Mouse (Mus musculus) limb, embryonic 10.5 days (tissue): ENCODE results near the gene Ap1m2. TPM values are rescaled to one million over a fixed set of nuclear protein-coding genes. Genes with fewer than 3 reads are reported as not detected.
A peak's percentile ranks its signal among the peaks of the same experiment; 100 is the strongest.

Experiments
- DNase-seq: peaks from one replicate; pipeline ENCODE4 v3.0.0-alpha.2; 2017; ENCODE audit warnings: low spot score
- H3K27ac ChIP-seq: fragments of 300-500 bp; sonication (generic); 2 replicates; pipeline ENCODE4 v1.5.1; 2016; ENCODE audit warnings: mild to moderate bottlenecking
- H3K27me3 ChIP-seq: fragments of 300-500 bp; sonication (generic); 2 replicates; pipeline ENCODE4 v1.6.1; 2016; ENCODE audit warnings: low read depth, mild to moderate bottlenecking; ENCODE audit not compliant: poor library complexity, severe bottlenecking
- H3K36me3 ChIP-seq: fragments of 300-500 bp; sonication (generic); 2 replicates; pipeline ENCODE4 v1.6.1; 2016; ENCODE audit warnings: mild to moderate bottlenecking, moderate library complexity
- H3K4me1 ChIP-seq: fragments of 300-500 bp; sonication (generic); 2 replicates; pipeline ENCODE4 v1.6.1; 2016
- H3K4me3 ChIP-seq: fragments of 300-500 bp; sonication (generic); 2 replicates; pipeline ENCODE4 v1.5.1; 2016; ENCODE audit warnings: mild to moderate bottlenecking, moderate library complexity
- H3K9me3 ChIP-seq: fragments of 300-500 bp; sonication (generic); replicated peaks from 2 replicates; pipeline ENCODE4 v1.6.1; 2016; ENCODE audit warnings: mild to moderate bottlenecking
- WGBS: fragments of 180-500 bp; shearing (Covaris S2); methylation state at CpG from one replicate; pipeline ENCODE4 v1.1.7; 2016; 5-methylcytosine and 5-hydroxymethylcytosine counted together
- polyA plus RNA-seq: library from polyadenylated mRNA; unstranded; fragments of >200 nt; fragmentation: Nextera tagmentation; extraction: Ambion mirVana; gene quantifications from 2 replicates; pipeline ENCODE4 v1.2.1, GENCODE M21; 2016

Gene Ap1m2
- polyA plus RNA-seq, 1 experiment from 2014 or later = 7.8 TPM

DNA sequence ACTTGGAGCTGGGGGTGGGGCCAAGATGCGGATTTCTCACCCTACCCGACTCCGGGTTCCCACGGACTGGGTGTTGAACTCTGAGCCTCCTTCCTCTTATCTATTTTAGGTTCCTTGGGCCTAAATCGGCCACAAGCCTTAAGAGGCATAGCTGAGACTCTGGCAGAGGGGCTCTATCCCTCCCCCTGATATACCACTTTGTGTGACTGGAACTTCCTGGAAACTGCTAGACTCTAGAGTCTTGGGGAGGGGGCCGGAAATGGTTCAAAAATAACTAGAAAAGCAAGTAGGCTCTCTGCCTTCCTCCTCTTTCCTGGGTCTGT lies 9.3 kb upstream of the Ap1m2 start:
- H3K4me1 ChIP-seq = peaks cover 24% of the 10 kb centered on the region
- peaks cover 19% of the 10 kb centered on the region for H3K36me3 ChIP-seq
- no peaks in the 10 kb centered on the region for H3K27me3 ChIP-seq
- peak overlapping the region; percentile 87 for H3K27ac ChIP-seq
- H3K9me3 ChIP-seq = no peaks in the 10 kb centered on the region
- no peak for DNase-seq
- H3K4me3 ChIP-seq = peak overlapping the region; percentile 80
- WGBS = 16% methylated on average over 6 of the region's 6 CpGs

DNA sequence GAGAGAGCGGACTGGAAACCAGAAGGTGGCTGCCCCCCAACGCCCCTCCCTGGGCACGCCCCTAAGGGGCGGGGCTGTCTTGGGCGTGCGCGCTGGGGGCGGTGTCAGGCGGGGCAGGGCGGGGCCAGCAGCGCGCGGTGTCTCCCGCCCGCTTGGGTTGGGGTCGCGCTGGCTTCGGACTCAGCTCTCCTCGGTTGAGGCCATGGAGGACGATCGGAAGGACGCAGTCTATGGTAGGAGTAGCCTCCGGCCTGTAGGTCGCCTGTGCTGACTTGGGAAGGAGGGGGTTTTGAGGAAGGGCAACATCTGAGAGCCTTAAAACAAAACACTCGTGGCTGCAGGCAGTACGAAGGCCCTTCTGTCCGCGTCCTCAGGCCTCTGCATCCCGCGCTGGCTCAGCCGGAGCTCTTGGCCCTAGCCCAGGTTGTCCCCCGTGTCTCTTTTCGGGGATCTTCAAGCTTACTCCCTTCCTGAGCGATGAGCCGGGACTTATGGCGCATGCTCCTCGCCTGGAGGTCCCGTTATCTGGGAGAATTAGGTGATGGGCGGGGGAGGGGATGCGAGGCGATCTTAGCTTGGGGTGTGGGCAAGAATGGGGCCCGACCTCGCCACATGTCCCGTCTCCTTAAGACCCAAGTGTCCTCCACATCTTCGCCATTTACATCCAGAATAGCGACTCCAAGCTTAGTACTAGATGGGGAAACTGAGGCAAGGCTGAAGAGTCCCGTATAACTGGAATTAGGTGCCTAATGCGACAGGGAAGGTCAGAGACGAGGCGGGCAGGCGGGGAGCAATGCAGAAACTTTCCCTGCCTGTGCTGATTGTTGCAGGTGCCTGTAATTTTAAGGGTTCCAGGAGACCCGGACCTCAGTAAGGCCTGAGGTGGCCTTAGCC lies 8.7 kb upstream of the Ap1m2 start, which contains the start of gene Slc44a2:
Gene Slc44a2, plus strand, starts transcription at position 80 of the 894 bp plus-strand sequence.
- WGBS = under 1% methylated on average over 52 of the region's 52 CpGs
- DNase-seq = peak; percentile 95
- Histone ChIP-seq H3K4me1 (peaks cover 24% of the 10 kb centered on the region), H3K36me3 (peaks cover 15% of the 10 kb centered on the region), H3K4me3 (peak within 1 kb of the TSS; percentile 80), H3K27me3 (no peaks in the 10 kb centered on the region), H3K27ac (peak within 1 kb of the TSS; percentile 87), H3K9me3 (no peaks in the 10 kb centered on the region)

DNA sequence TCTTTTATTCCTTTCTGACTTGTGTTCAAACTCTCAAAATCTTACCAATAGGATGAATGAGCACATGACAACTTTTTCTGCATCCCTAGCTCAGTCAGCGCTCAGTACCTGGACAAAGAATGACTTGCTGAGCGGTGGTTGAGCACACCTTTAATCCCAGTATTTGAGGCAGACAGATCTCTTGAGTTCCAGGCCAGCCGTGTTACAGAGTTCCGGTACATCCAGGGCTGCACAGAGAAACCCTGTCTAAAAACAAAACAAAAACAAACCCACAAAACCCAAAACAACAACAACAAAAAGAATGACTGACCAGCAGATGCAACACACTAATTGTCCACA lies 8.1 kb upstream of the Ap1m2 start:
- Histone ChIP-seq H3K4me1 (peaks cover 24% of the 10 kb centered on the region), H3K27ac (peak overlapping the region; percentile 87), H3K4me3 (peak overlapping the region; percentile 80), H3K9me3 (no peaks in the 10 kb centered on the region), H3K36me3 (peaks cover 11% of the 10 kb centered on the region), H3K27me3 (no peaks in the 10 kb centered on the region)
- 36% methylated on average over 4 of the region's 4 CpGs for WGBS
- DNase-seq = no peak

DNA sequence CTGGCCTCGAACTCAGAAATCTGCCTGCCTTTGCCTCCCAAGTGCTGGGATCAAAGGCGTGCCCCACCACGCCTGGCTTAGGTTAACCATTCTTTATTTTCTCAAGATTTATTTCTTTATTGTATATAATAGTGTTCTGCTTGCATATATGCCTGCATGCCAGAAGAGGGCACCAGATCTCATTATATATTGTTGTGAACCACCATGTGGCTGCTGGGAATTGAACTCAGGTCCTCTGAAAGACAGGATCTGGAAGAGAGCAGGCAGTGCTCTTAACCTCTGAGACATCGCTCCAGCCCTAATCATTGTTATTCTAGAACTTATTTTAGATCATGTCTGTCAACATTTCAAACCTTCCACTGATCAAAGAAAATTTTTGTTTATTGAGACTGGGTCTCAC lies 7.4 kb upstream of the Ap1m2 start:
- WGBS = 88% methylated on average over 4 of the region's 4 CpGs
- Histone ChIP-seq H3K27ac (no peak overlapping the region), H3K27me3 (no peaks in the 10 kb centered on the region), H3K36me3 (peaks cover 5% of the 10 kb centered on the region), H3K4me1 (peaks cover 24% of the 10 kb centered on the region), H3K4me3 (no peak overlapping the region), H3K9me3 (no peaks in the 10 kb centered on the region)
- no peak for DNase-seq

DNA sequence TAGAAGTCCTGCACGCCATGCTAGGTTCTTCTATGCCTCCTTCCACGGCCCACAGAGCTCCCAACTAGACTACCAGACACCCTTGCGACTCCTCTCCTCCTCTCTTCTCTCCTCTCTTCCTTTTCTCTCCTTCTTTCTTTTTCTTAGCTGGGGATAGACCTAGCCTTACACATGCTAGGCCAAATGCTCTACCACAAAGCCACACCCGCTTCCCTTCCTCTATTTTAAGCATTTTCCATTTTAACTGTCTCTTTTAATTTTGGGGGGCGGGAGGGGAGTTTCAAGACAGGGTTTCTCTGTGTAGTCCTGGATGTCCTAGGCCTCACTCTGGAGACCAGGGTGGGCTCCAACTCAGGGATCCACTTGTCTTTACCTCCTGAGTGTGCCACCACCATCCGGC lies 6.7 kb upstream of the Ap1m2 start:
- no peak for DNase-seq
- Histone ChIP-seq H3K4me3 (no peak overlapping the region), H3K36me3 (no peaks in the 10 kb centered on the region), H3K27me3 (no peaks in the 10 kb centered on the region), H3K9me3 (no peaks in the 10 kb centered on the region), H3K4me1 (peaks cover 24% of the 10 kb centered on the region), H3K27ac (no peak overlapping the region)
- WGBS = 91% methylated on average over 6 of the region's 6 CpGs

DNA sequence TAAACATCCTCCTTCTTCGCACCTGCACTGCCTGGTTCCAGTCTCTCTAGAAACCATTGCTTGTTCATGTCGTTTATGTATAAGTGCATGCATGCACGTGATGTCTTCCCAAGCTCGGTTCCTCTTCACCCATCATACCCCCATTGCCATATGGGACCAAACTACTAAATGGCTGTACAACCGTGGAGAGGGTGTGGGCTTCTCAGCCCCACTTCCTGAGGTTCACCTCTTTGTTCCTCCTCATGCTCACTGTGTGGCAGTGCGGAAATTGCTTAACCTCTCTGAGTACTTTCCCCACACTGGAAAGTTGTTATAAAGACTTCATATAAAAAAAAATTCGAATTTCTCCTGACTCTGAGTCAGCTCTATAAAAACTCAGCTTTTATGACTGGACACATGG lies 4.6 kb upstream of the Ap1m2 start:
- WGBS = 73% methylated on average over 7 of the region's 7 CpGs
- Histone ChIP-seq H3K9me3 (no peaks in the 10 kb centered on the region), H3K4me1 (peaks cover 22% of the 10 kb centered on the region), H3K27me3 (peaks cover 16% of the 10 kb centered on the region), H3K36me3 (no peaks in the 10 kb centered on the region), H3K27ac (no peak overlapping the region), H3K4me3 (no peak overlapping the region)
- DNase-seq = no peak

DNA sequence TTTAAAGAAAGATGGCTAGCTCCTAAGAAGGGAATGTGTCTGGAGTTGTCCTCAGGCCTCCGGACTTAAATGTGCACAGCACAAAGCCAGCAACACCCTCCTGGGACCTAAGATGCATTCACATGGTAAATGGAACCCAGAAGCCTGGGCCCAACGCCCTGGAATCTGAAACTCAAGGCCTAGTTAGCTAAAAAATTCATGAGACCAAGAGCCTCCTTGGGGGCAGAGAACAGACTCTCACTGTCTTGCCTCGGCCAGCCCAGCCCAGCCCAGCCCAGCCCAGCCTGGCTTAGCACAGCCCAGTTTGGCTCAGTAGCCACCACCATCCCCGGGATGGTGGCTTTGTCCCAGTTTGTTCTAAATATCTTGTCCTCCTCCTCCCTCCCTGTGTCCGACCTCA lies 3.3 kb upstream of the Ap1m2 start:
- 60% methylated on average over 5 of the region's 5 CpGs for WGBS
- no peak overlapping the region for H3K27ac ChIP-seq

DNA sequence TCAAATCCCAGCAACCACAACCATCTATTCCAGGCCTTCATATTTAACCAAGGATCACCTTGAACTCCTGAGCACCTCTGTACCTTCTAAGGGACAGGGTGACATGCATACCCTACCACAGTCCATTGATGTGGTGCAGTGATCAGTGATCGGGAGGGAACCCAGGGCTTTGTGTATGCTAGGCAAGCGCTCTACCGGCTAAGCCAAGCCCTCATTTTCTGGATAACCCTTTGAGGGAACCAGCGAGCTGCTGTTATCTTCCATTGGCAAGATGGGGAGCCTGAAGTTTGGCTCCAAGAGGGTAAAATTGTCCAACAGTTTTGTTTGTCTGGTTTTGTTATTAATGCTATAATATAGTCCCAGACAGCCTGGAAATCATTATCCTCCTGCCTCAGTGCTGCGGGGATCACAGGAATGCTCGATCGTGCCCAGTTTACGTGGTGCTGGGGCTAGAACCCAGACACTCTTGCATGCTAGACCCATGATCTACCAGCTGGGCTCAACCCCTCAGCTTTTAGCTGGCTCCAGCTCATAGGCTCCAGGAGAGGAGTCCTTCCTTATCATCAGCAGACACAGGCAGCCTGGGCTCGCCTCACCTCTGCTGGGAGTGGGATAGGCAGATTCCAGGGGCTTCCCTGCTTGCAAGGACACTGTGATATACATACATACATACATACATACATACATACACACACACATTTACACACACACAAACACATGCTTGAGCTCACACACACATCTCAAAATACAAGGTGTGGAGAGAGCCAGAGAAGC lies 2.4 kb upstream of the Ap1m2 start:
- peaks cover 33% of the 10 kb centered on the region for H3K27me3 ChIP-seq
- no peaks in the 10 kb centered on the region for H3K36me3 ChIP-seq
- no peak overlapping the region for H3K27ac ChIP-seq
- 84% methylated on average over 9 of the region's 9 CpGs for WGBS
- H3K4me3 ChIP-seq = no peak overlapping the region
- H3K9me3 ChIP-seq = no peaks in the 10 kb centered on the region
- H3K4me1 ChIP-seq = peaks cover 7% of the 10 kb centered on the region; the same call in 1 of the 2 replicates
- DNase-seq = no peak

More for the DNA sequence above, 3.3 kb upstream of the Ap1m2 start:
- H3K9me3 ChIP-seq = no peaks in the 10 kb centered on the region
- DNase-seq = no peak
- H3K4me3 ChIP-seq = no peak overlapping the region
- H3K36me3 ChIP-seq = no peaks in the 10 kb centered on the region
- peaks cover 10% of the 10 kb centered on the region; the same call in 1 of the 2 replicates for H3K4me1 ChIP-seq
- H3K27me3 ChIP-seq = peaks cover 27% of the 10 kb centered on the region

DNA sequence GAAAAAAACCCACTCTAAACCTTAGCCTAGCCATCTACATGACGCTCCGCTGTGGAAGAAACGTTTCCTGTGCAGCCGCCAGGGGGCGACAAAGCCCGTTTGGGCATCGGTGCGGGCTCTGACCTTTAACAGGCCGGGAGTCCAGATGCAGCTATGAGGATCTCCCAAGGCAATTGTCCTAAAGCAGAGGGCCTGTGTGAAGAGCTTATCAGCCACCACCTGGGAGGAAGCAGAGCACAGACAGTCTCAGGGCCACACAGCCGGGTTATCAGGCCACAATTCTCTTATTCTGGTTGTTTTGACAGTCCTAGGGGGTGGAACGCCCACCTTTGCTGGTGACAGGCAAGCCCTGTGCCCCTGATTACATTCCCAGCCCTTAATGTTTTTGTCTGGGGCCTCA lies 1.3 kb upstream of the Ap1m2 start:
- Histone ChIP-seq H3K27me3 (peaks cover 37% of the 10 kb centered on the region), H3K9me3 (no peaks in the 10 kb centered on the region), H3K4me3 (no peak overlapping the region), H3K4me1 (peaks cover 11% of the 10 kb centered on the region; the same call in 1 of the 2 replicates), H3K36me3 (no peaks in the 10 kb centered on the region), H3K27ac (no peak overlapping the region)
- 8% methylated on average over 11 of the region's 11 CpGs for WGBS
- peak; percentile 96 for DNase-seq

DNA sequence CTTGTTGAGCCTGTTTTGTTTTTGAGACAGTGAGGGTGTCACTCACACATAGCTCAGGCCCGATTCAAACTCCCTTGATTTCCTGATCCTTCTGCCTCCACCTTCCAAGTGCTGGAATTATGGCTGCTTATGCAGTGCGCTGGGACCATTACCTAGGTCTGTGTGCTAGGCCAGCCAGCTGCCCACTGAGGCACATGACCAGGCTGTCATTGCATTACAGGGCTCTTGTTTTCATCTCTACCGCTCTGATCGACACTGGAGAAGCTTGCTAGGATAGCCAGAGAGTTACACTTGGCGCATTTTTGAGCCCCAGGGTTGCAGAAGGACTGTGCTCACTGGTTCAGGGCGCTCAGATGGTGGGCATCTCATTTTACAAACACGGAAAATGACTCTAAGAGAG lies 442 bp downstream of the Ap1m2 start:
- H3K27me3 ChIP-seq = peaks cover 37% of the 10 kb centered on the region
- H3K9me3 ChIP-seq = no peaks in the 10 kb centered on the region
- peaks cover 11% of the 10 kb centered on the region; the same call in 1 of the 2 replicates for H3K4me1 ChIP-seq
- H3K27ac ChIP-seq = no peak overlapping the region
- WGBS = 27% methylated on average over 7 of the region's 7 CpGs
- H3K4me3 ChIP-seq = peak overlapping the region; percentile 25
- no peaks in the 10 kb centered on the region for H3K36me3 ChIP-seq
- no peak for DNase-seq

DNA sequence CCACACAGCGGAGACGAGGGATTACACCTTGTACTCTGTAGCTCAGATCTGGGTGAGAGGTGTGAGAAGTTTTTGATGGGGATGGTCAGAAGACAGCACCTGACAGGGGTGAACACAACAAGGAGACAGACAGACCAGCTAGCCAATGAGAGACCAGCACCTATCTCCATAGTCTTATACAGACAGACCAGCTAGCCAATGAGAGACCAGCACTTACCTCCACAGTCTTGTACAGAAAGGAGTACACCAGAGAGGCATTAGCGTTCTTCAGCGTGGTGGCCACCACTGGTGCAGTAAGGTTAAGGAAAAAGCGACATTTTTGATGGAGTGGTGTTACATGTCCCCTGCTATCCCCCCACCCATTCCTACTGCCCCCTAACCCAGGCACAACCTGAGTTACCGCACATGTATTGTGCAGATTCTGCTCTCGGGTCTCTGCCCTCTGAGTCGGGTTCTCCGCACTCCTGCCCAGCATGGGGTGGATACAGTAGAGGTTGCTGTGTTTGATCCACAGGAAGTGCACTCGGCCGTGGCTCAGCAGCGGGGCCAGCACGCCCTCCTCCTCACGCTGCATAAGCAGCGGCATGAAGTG lies 2.9 kb downstream of the Ap1m2 start:
- Histone ChIP-seq H3K36me3 (no peaks in the 10 kb centered on the region), H3K4me1 (peaks cover 11% of the 10 kb centered on the region; the same call in 1 of the 2 replicates), H3K4me3 (no peak overlapping the region), H3K27me3 (peaks cover 37% of the 10 kb centered on the region), H3K9me3 (no peaks in the 10 kb centered on the region), H3K27ac (no peak overlapping the region)
- 72% methylated on average over 15 of the region's 15 CpGs for WGBS
- no peak for DNase-seq

DNA sequence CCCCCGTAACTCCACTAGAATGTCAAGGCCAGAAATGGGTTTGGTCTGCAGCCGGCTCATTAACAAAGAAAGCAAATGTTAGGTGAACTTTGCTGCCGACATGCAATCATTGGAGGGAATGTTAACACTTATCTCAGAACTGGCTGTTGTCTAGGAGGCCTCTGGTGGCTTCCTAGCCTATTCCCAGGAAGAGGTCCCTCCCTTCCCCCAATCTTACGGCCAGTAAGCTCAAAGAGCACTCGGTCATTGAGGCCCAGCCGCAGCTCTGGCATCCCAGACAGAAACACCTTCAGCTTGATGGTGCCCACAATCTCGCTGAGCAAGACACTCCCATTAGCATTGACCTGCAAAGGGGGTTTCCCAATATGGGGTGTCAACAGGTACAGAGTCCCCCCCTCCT lies 7.1 kb downstream of the Ap1m2 start:
- Histone ChIP-seq H3K36me3 (no peaks in the 10 kb centered on the region), H3K27ac (no peak overlapping the region), H3K27me3 (peaks cover 7% of the 10 kb centered on the region; the same call in 1 of the 2 replicates), H3K9me3 (no peaks in the 10 kb centered on the region), H3K4me3 (no peak overlapping the region), H3K4me1 (peaks cover 4% of the 10 kb centered on the region; the same call in 1 of the 2 replicates)
- DNase-seq = no peak
- WGBS = 86% methylated on average over 7 of the region's 7 CpGs

DNA sequence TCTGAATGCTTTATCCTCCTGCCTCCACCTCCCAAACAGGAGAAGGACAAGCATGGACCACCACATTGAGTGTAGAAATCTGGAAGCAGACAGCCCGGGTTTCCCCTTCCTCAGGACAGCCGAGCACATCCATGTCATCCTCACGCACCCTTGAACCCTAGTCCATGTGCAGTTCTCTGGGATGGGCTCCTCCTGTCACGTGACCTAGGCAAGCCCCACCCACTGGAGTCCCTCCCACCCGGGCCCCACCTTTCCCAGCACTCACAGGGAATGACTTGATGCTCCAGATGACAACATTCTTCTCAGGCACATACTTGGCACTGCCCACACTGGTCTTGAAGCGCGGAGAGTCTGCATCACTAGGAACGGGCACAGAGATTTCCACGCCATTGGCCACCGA lies 13.1 kb downstream of the Ap1m2 start:
- 85% methylated on average over 10 of the region's 10 CpGs for WGBS
- H3K36me3 ChIP-seq = no peaks in the 10 kb centered on the region
- no peaks in the 10 kb centered on the region for H3K4me1 ChIP-seq
- DNase-seq = no peak
- H3K27me3 ChIP-seq = no peaks in the 10 kb centered on the region
- H3K27ac ChIP-seq = no peak overlapping the region
- H3K9me3 ChIP-seq = no peaks in the 10 kb centered on the region
- no peak overlapping the region for H3K4me3 ChIP-seq
